Mouse (Mus musculus): ENCODE results near the gene AI413582. TPM values are rescaled to one million over a fixed set of nuclear protein-coding genes. Genes with fewer than 3 reads are reported as not detected.
A peak's percentile ranks its signal among the peaks of the same experiment; 100 is the strongest.

Gene AI413582
- polyA plus RNA-seq, 1 experiment from 2014 or later, result 33.1 TPM

DNA sequence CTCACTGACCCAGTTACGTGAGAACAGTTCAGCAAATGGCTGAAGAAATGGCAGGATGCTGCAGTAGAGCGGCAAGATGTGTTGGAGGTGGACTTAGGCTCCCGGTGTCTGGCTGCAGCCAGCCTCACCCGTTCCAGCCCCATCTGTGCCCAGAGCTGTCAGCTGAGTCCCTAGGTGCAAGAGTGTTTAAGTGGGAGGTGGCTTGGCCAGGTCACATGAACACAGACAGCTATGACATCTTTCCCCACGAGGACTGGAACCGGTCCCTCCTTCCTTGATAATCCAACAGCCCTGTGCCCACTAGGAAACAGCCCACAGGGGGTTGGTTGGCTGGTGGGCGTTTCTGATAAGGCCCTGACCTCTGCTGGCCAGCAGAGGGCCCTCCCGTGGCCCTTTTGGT is 37.5 kb downstream of the AI413582 start:
- no peak for ATAC-seq (ENCODE audit: insufficient read depth, low FRiP score, low read depth)
- Histone ChIP-seq H3K9me3 (no peaks in the 10 kb centered on the region), H3K4me2 (no peak overlapping the region), H3K9ac (no peak overlapping the region), H3K27ac (no peak overlapping the region), H3K4me3 (replicated peaks) (no peak overlapping the region), H3K27me3 (replicated peaks) (no peaks in the 10 kb centered on the region), H3K36me3 (no peaks in the 10 kb centered on the region), H3K4me1 (no peaks in the 10 kb centered on the region)
- 51% methylated on average over 8 of the region's 8 CpGs for WGBS

DNA sequence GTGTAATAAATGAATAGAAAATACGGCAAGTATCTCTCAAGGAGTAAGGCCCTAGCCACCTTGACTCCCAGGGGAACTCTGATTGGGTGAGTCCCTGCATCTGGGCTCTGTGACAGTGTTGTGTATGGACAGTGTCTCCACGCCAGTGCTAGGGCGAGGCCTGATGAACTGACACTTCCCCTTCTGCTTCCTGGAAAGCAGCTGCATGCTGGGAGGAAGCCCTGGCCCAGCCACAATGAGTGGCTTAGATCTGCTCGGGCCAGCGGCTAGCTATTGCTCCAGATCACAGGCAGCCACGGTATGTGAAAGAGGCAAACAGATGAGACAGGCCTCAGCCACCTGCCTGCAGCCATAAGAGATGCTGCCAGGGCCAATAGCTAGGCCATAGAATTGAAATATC is 38.4 kb downstream of the AI413582 start:
- H3K27ac ChIP-seq, result no peak overlapping the region
- no peaks in the 10 kb centered on the region for H3K27me3 ChIP-seq (replicated peaks)
- H3K4me1 ChIP-seq, result no peaks in the 10 kb centered on the region
- no peak overlapping the region for H3K4me3 ChIP-seq (replicated peaks)
- H3K9ac ChIP-seq, result no peak overlapping the region
- WGBS, result 63% methylated on average over 6 of the region's 6 CpGs
- no peak for ATAC-seq (ENCODE audit: insufficient read depth, low FRiP score, low read depth)
- H3K36me3 ChIP-seq, result no peaks in the 10 kb centered on the region
- no peak overlapping the region for H3K4me2 ChIP-seq
- H3K9me3 ChIP-seq, result no peaks in the 10 kb centered on the region

DNA sequence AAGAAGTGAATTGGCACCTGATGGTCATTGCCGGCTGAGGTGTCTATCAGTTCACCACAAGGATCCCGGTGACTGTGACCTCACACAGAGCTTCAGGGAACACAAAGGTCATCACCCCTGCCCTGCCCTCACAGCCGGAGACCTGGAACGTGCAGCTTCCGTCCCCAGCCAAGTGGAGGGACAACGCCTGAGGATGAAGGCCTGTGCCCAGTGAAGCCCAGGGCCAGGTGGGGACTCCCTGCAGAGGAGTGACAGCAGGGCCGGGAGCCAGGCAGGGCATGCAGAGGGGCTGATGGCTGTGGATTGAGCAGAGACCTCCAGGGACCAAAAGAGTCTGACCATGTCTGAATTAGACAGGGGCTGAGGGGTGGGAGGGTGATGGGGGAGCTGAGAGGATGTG is 42.4 kb downstream of the AI413582 start:
- H3K27me3 ChIP-seq (replicated peaks), result peaks cover 30% of the 10 kb centered on the region

DNA sequence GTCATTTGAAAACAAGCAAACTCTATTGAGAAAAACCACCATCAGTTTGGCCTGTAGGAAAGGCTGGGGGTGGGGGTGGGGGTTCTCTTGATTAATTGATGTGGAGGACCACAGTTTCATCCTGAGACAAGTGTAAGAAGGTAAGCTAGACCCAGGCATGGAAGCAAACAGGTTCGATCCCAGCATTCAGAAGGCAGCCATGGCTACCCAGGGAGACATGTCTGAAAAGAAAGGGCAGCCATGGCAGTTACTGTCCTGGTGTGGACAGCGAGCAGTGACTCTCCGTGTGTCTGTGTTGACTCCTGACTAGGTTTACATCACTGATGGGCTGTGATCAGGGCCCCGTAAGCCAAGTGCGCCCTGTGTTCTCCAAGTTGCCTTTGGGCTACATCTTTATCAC is 44.3 kb downstream of the AI413582 start, which contains the start of gene Grm4:
TSS of gene Grm4 (minus strand) at position 101 of the 400 bp plus-strand sequence.
- ATAC-seq (ENCODE audit: insufficient read depth, low FRiP score, low read depth), result no peak
- H3K27ac ChIP-seq, result no peak within 1 kb of the TSS
- H3K27me3 ChIP-seq (replicated peaks), result peaks cover 39% of the 10 kb centered on the region
- peak within 1 kb of the TSS; percentile 11; the same call in 1 of the 2 replicates for H3K4me2 ChIP-seq
- 70% methylated on average over 5 of the region's 5 CpGs for WGBS
- no peaks in the 10 kb centered on the region for H3K9me3 ChIP-seq
- H3K36me3 ChIP-seq, result no peaks in the 10 kb centered on the region
- H3K9ac ChIP-seq, result no peak within 1 kb of the TSS
- H3K4me3 ChIP-seq (replicated peaks), result no peak within 1 kb of the TSS
- peaks cover 3% of the 10 kb centered on the region; the same call in 1 of the 2 replicates for H3K4me1 ChIP-seq

More for the DNA sequence above, 42.4 kb downstream of the AI413582 start:
- 62% methylated on average over 7 of the region's 7 CpGs for WGBS
- ATAC-seq (ENCODE audit: insufficient read depth, low FRiP score, low read depth), result no peak
- Histone ChIP-seq H3K27ac (no peak overlapping the region), H3K4me1 (peaks cover 3% of the 10 kb centered on the region; the same call in 1 of the 2 replicates), H3K9ac (no peak overlapping the region), H3K9me3 (no peaks in the 10 kb centered on the region), H3K4me3 (replicated peaks) (no peak overlapping the region), H3K36me3 (no peaks in the 10 kb centered on the region), H3K4me2 (no peak overlapping the region)

DNA sequence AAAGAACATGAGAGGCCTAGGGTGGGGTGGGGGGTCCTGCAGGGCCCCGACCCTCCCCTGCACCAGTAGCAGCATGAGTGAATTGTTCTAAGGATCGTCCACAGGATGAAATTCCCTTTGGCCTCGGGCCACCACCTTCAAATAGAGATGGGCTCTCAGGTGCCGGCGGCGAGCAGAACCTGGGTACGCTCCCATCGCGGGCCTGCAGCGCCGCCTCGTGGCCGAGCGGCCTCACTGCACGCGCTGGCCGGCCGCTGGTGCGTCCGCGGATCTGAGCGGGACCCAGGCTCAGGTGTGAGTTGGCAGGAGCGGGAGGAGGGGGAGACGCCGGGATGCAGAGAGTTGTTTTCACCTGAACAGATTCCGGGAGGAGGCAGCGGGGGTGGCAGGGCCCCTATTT is 45.0 kb downstream of the AI413582 start:
- no peak for ATAC-seq (ENCODE audit: insufficient read depth, low FRiP score, low read depth)
- no peaks in the 10 kb centered on the region for H3K36me3 ChIP-seq
- H3K4me2 ChIP-seq, result peak overlapping the region; percentile 11; the same call in 1 of the 2 replicates
- peaks cover 43% of the 10 kb centered on the region for H3K27me3 ChIP-seq (replicated peaks)
- H3K9me3 ChIP-seq, result no peaks in the 10 kb centered on the region
- no peak overlapping the region for H3K27ac ChIP-seq
- H3K4me3 ChIP-seq (replicated peaks), result no peak overlapping the region
- WGBS, result under 1% methylated on average over 27 of the region's 27 CpGs
- H3K9ac ChIP-seq, result no peak overlapping the region
- peaks cover 3% of the 10 kb centered on the region; the same call in 1 of the 2 replicates for H3K4me1 ChIP-seq

DNA sequence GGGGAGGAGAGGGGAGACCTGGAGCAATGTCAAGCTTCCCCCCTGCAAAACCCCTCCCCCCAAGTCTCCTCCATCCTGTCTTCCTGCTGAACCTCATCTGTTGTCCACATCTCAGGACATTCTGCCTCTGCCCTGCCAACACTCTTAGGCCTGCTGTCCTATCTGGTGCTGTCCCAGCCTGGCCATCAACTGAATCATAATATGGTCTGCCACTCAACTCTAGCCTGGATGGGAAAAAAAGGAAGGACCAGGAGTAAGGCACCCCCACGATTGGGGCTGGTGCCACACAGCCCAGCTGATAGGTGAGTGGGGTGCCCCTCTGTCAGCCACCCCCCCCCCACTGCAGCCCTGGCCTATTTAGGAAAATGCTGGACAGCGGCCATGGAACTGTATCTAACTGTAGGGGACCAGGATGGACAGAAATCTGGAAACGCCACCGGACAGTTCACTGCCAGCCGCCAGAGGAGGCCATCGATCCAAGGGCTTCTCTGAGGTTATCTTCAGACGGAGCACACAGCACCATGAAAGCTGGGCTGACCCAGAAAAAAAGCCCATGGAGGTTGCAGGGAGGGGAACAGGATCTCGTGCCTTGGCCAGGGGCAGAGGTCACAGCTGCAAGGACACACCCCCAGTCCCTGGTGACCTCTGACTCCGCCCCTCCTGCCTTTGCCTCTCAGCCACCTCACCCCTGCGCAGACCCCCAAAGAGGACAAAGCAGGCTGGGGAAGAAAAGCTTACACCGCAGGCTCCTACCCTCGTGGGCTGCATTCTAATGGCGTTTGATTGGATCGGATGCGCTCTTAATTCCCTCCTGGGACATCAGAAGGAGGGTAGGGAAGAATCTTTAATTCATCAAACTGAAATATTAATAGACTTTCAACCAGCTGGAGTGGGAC is 46.6 kb downstream of the AI413582 start:
- Histone ChIP-seq H3K4me2 (no peak overlapping the region), H3K9me3 (no peaks in the 10 kb centered on the region), H3K27me3 (replicated peaks) (peaks cover 59% of the 10 kb centered on the region), H3K27ac (no peak overlapping the region), H3K4me3 (replicated peaks) (no peak overlapping the region), H3K9ac (no peak overlapping the region), H3K4me1 (peaks cover 3% of the 10 kb centered on the region; the same call in 1 of the 2 replicates), H3K36me3 (no peaks in the 10 kb centered on the region)
- WGBS, result 50% methylated on average over 15 of the region's 15 CpGs
- ATAC-seq (ENCODE audit: insufficient read depth, low FRiP score, low read depth), result no peak

DNA sequence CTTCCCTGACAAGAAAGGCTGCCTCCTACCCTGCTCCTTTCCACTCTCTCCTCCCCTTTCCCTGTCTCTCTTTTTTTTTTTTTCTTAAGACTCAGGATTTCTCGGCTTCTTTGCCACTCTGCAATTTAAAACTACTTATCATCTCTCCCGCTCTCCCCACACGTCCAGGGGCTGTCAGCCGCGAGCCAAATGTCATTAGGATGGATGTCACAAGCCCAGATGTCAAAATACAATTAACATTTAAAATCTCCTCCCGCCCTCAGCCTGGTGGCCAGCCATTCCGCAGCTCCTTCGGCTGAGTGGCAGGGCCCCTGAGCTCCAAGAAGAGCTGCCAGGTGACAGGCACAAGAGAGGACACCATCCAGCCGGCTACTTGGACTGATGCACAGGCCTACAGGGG is 47.3 kb downstream of the AI413582 start:
- Histone ChIP-seq H3K9ac (no peak overlapping the region), H3K27ac (no peak overlapping the region), H3K9me3 (no peaks in the 10 kb centered on the region), H3K4me3 (replicated peaks) (no peak overlapping the region), H3K4me2 (no peak overlapping the region), H3K27me3 (replicated peaks) (peaks cover 66% of the 10 kb centered on the region), H3K36me3 (no peaks in the 10 kb centered on the region), H3K4me1 (peaks cover 3% of the 10 kb centered on the region; the same call in 1 of the 2 replicates)
- ATAC-seq (ENCODE audit: insufficient read depth, low FRiP score, low read depth), result no peak
- 21% methylated on average over 9 of the region's 9 CpGs for WGBS

DNA sequence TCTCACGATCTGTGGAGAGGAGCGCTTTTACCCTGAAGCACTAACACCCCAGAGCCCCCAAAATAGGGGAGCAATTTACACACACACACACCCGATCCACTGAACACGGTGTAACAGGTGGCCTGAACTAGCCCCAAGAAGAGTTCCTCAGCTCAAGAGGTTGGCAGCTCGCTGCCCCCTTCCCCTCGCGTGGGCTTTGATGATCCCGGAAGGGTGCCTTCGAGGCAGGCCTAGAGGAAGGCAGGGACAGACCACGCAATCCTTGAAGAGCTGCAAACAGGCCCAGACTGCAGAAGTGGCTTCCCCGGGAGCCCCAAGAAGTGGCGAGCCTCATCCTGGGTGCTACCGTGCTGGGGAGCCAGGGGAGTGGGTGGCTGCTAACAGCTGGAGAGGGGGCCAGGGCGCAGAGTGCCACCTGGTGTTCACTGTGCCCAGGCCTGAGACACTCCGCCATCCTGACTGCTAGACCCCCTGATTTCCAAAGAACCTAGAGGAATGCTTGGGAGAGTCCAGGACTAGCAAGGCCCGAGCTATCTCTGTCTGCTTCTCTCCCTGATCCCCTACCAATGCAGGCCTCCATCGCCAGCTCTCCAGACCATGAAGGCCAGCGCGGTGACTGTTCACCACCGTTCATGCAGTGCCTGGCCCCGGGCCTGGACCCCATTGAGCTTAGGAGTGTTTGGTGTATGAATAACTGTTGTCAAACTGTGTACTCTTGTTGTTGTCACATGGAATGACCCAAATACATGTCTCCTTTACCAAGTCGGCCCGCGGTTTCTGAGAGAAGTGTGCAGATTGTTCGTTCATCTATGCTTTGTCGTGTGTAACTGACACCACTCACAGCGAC is 51.4 kb downstream of the AI413582 start:
- ATAC-seq (ENCODE audit: insufficient read depth, low FRiP score, low read depth), result no peak
- peaks cover 14% of the 10 kb centered on the region; the same call in 1 of the 2 replicates for H3K4me1 ChIP-seq
- no peak overlapping the region for H3K9ac ChIP-seq
- H3K9me3 ChIP-seq, result no peaks in the 10 kb centered on the region
- H3K27me3 ChIP-seq (replicated peaks), result peaks cover 79% of the 10 kb centered on the region
- peak overlapping the region; percentile 52 for H3K4me3 ChIP-seq (replicated peaks)
- peak overlapping the region; percentile 99 for H3K4me2 ChIP-seq
- 36% methylated on average over 27 of the region's 27 CpGs for WGBS
- H3K36me3 ChIP-seq, result no peaks in the 10 kb centered on the region
- no peak overlapping the region for H3K27ac ChIP-seq

Other genes starting within 250 kb of the AI413582 start
- 0.15 and 0.35 TPM in 2 replicates for gene Grm4, start 44.4 kb downstream of the AI413582 start, polyA plus RNA-seq (2015; fragmentation: Nextera tagmentation; extraction: Ambion mirVana)
- gene Hmga1, start 9.3 kb downstream of the AI413582 start, polyA plus RNA-seq (2015; fragmentation: Nextera tagmentation; extraction: Ambion mirVana), result 193 and 215 TPM in 2 replicates
- 78.6 and 79.3 TPM in 2 replicates for gene Nudt3, start 57.7 kb upstream of the AI413582 start, polyA plus RNA-seq (2015; fragmentation: Nextera tagmentation; extraction: Ambion mirVana)
- not detected in 2 replicates for gene RPS10-NUDT3, start 69.5 kb upstream of the AI413582 start, polyA plus RNA-seq (2015; fragmentation: Nextera tagmentation; extraction: Ambion mirVana)
- gene Rps10, start 70.9 kb upstream of the AI413582 start, polyA plus RNA-seq (2015; fragmentation: Nextera tagmentation; extraction: Ambion mirVana), result 933 and 955 TPM in 2 replicates
- 1.9 TPM in 2 replicates for gene Pacsin1, start 89.8 kb upstream of the AI413582 start, polyA plus RNA-seq (2015; fragmentation: Nextera tagmentation; extraction: Ambion mirVana)
- gene Spdef, start 163.2 kb upstream of the AI413582 start, polyA plus RNA-seq (2015; fragmentation: Nextera tagmentation; extraction: Ambion mirVana), result 18.9 and 22.8 TPM in 2 replicates